Mouse (Mus musculus): ENCODE measurements around the gene Adam1b. TPM values are rescaled to one million over a fixed set of nuclear protein-coding genes. Genes with fewer than 3 reads are reported as not detected.
"Not testable (repeated sequence)": the region's sequence is repeated elsewhere in the genome, so short reads cannot be mapped to it uniquely, and the experiment has no call there.

Adam1b gene
- polyA plus RNA-seq, 1 experiment from 2014 or later = not detected

DNA sequence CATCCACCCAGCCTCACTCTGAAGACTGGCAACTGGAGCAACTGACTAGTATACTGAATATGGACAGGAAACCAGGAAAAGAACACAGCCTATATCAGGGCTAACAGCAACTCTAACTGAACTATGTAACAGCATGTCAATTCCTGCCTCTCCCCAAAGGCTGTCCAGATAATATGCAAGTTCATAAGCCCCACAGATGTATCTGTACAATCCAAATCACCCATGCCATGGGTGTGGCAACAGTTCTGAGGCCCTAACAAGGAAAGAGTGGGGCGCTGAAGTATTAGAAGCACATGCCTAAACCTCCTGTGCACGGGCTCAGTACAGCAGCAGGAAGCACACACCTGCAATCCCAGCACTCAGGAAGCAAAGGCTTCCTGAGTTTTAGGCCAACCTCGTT lies 31.9 kb upstream of the Adam1b start:
- WGBS = 95% methylated on average over 3 of the region's 3 CpGs
- Histone ChIP-seq H3K9me3 (no peaks in the 10 kb centered on the region), H3K27me3 (replicated peaks) (no peaks in the 10 kb centered on the region), H3K9ac (no peak overlapping the region), H3K27ac (no peak overlapping the region), H3K36me3 (peaks cover 73% of the 10 kb centered on the region), H3K4me2 (replicated peaks) (no peak overlapping the region), H3K4me3 (no peak overlapping the region), H3K4me1 (no peaks in the 10 kb centered on the region)
- no peak for ATAC-seq (ENCODE audit: low FRiP score, low read depth)

DNA sequence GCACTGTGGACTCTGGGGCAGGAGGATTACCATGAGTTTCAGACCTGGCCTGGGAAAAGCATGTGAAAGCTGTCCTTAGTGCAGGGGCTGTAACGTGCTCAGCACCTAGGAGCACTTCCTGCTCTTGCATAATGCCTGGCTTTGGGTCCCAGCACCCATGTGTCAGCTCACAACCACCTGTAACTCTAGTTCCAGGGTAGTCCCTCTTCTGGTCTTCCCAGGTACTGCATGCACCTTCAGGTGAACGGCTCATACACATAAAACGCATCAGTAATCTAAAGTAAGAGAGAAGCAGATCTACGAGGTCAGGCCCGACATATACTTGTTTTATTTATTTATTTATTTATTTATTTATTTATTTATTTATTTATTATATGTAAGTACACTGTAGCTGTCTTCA lies 31.3 kb upstream of the Adam1b start:
- Histone ChIP-seq H3K27me3 (replicated peaks) (no peaks in the 10 kb centered on the region), H3K9ac (no peak overlapping the region), H3K4me1 (no peaks in the 10 kb centered on the region), H3K27ac (no peak overlapping the region), H3K4me3 (no peak overlapping the region), H3K9me3 (no peaks in the 10 kb centered on the region), H3K4me2 (replicated peaks) (no peak overlapping the region), H3K36me3 (peaks cover 79% of the 10 kb centered on the region)
- 96% methylated on average over 5 of the region's 5 CpGs for WGBS
- no peak for ATAC-seq (ENCODE audit: low FRiP score, low read depth)

DNA sequence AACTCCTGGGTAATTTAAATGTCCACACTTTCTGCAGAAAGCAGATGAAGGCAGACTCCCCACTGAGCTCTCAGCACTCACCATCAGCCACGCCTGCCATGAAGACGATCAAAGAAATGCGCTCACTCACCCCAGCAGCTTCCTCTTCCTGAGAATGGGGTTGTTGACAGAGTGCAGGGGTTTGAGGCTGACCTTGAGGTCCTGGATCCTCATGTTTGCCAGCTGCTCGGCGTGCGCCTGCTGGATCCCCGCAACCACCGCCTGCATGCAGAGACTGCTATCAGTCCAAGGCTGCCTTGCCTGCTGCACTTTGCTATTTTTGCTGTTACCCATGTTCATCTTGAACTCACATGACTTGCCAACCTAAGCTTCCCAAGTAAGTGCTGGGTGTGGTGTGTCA lies 23.7 kb upstream of the Adam1b start:
- Histone ChIP-seq H3K27ac (no peak overlapping the region), H3K9me3 (no peaks in the 10 kb centered on the region), H3K9ac (no peak overlapping the region), H3K4me1 (no peaks in the 10 kb centered on the region), H3K4me2 (replicated peaks) (no peak overlapping the region), H3K4me3 (no peak overlapping the region), H3K27me3 (replicated peaks) (no peaks in the 10 kb centered on the region), H3K36me3 (peaks cover 80% of the 10 kb centered on the region)
- 81% methylated on average over 8 of the region's 8 CpGs for WGBS
- ATAC-seq (ENCODE audit: low FRiP score, low read depth) = no peak

DNA sequence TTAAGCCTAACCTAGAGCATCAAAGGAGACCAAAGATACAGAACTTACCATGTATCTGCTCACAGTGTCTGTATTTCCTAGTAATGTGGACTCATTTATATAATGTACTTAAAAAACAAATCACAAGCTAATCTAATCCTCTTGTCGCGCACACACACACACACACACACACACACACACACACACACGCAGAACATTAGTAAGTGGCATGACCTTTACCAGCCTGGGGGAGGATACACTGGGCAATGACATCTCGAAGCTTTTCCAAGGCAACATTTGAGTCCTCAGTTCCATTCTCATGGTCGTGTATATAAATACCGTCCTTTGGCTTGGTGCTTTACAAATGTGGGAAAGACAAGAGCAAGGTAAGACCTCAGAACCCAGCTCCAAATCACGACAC lies 23.3 kb upstream of the Adam1b start:
- 90% methylated on average over 7 of the region's 7 CpGs for WGBS
- no peaks in the 10 kb centered on the region for H3K27me3 ChIP-seq (replicated peaks)
- no peak overlapping the region for H3K4me3 ChIP-seq
- H3K4me2 ChIP-seq (replicated peaks) = no peak overlapping the region
- H3K27ac ChIP-seq = no peak overlapping the region
- peaks cover 81% of the 10 kb centered on the region for H3K36me3 ChIP-seq
- no peaks in the 10 kb centered on the region for H3K4me1 ChIP-seq
- no peak overlapping the region for H3K9ac ChIP-seq
- H3K9me3 ChIP-seq = no peaks in the 10 kb centered on the region
- ATAC-seq (ENCODE audit: low FRiP score, low read depth) = no peak

DNA sequence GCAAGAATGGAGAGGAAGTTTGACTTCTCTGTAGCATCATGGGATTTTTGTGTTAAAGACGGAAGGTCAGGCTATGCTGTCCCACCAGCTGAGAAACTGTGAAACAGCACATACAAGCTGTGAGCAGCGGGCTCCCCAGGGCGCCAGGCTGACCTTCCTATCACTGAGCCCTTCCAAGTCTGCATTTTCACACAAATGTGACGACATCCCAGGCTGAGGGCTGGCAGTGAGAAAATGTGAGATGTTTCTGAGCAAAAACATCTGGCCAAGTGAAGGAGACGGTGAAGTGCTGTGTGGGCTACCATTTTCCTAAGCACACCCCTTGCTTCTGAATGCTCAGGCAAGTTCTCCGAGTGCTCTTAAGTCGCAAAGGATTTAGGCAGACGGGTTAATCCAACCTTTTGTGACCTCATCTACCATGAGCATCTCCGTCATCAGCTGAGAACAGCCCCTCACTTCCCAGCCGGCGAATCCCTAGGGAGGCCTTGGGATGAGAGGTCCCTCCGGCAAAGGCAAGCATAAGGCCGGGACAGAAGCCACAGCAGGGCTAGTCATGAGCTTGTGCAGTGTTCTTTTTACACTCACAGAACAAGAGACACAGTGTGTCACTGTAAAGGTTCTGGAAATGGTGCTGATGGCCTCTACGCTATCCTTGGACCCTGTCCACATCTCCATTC lies 22.7 kb upstream of the Adam1b start:
- no peak for ATAC-seq (ENCODE audit: low FRiP score, low read depth)
- no peak overlapping the region for H3K4me3 ChIP-seq
- H3K36me3 ChIP-seq = peaks cover 81% of the 10 kb centered on the region
- H3K9ac ChIP-seq = no peak overlapping the region
- no peak overlapping the region for H3K4me2 ChIP-seq (replicated peaks)
- no peak overlapping the region for H3K27ac ChIP-seq
- WGBS = 93% methylated on average over 14 of the region's 14 CpGs
- H3K27me3 ChIP-seq (replicated peaks) = no peaks in the 10 kb centered on the region
- no peaks in the 10 kb centered on the region for H3K4me1 ChIP-seq
- no peaks in the 10 kb centered on the region for H3K9me3 ChIP-seq

DNA sequence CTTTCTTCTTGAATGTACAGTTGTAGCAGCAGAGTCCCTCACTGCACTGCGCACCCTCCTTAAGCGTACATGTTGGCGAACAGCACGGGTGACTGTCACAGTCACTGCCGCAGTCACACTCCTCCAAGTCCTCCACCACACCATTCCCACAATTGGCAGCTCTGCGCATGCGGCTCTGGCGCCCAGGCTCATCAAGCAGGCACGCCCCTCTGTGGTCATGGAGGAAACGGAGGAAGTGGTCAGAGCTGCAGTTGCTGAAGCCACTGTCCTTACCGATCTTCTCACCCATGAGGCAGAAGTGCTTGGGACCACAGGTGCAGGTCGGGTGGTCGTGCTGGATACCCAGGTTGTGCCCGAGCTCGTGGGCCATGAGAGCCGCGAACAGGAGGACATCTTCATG lies 16.5 kb upstream of the Adam1b start:
- H3K27me3 ChIP-seq (replicated peaks); H3K9me3 ChIP-seq; H3K4me3 ChIP-seq; ATAC-seq (ENCODE audit: low FRiP score, low read depth); H3K27ac ChIP-seq; H3K4me2 ChIP-seq (replicated peaks); H3K9ac ChIP-seq; H3K4me1 ChIP-seq: not testable (repeated sequence)
- H3K36me3 ChIP-seq = peaks cover 47% of the 10 kb centered on the region
- 94% methylated on average over 11 of the region's 17 CpGs for WGBS

DNA sequence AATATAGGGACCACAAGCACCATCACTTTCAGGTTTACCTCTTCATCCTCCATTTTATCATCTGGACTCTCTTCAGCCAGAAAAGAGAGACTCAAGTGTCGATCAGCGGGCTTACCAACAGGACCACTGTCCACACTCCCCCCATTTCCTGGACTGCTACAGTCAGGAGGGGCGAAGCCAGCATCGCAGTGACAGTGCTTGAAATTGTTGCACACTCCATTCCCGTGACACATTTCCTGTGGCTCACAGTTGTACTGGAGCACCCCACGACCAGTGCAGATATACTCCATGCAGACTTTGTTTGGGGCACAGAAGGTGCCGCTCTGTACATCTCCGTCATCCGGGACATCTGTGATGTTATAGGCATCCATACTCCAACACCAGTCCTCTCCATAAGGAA lies 15.7 kb upstream of the Adam1b start:
- no peak for ATAC-seq (ENCODE audit: low FRiP score, low read depth)
- Histone ChIP-seq H3K27ac (no peak overlapping the region), H3K27me3 (replicated peaks) (no peaks in the 10 kb centered on the region), H3K4me2 (replicated peaks) (no peak overlapping the region), H3K36me3 (peaks cover 39% of the 10 kb centered on the region), H3K4me1 (no peaks in the 10 kb centered on the region), H3K4me3 (no peak overlapping the region), H3K9ac (no peak overlapping the region), H3K9me3 (no peaks in the 10 kb centered on the region)
- 93% methylated on average over 9 of the region's 9 CpGs for WGBS

DNA sequence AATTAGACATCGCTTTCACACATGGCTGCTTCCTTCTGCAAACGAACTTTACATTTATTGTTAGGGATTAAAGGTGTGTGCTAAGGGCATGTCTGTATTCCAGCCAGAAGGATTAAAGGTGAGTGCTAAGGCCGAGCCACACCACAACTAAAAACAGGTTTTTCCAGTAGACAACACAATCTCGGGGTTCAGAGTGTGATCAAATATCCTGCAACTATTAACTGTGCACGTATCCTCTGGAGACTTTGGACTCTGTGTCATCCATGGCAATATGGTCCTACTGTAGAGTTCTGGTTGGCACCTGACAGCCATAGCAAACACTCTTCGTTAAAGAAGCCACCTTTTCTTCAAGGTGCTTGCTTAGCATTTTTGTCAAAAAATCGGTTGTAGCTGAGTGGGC lies 6.8 kb upstream of the Adam1b start:
- no peak overlapping the region for H3K4me3 ChIP-seq
- H3K4me1 ChIP-seq = no peaks in the 10 kb centered on the region
- no peaks in the 10 kb centered on the region for H3K27me3 ChIP-seq (replicated peaks)
- no peak overlapping the region for H3K4me2 ChIP-seq (replicated peaks)
- 87% methylated on average over 7 of the region's 7 CpGs for WGBS
- no peak for ATAC-seq (ENCODE audit: low FRiP score, low read depth)
- H3K36me3 ChIP-seq = no peaks in the 10 kb centered on the region
- H3K9me3 ChIP-seq = no peaks in the 10 kb centered on the region
- H3K9ac ChIP-seq = no peak overlapping the region
- no peak overlapping the region for H3K27ac ChIP-seq

DNA sequence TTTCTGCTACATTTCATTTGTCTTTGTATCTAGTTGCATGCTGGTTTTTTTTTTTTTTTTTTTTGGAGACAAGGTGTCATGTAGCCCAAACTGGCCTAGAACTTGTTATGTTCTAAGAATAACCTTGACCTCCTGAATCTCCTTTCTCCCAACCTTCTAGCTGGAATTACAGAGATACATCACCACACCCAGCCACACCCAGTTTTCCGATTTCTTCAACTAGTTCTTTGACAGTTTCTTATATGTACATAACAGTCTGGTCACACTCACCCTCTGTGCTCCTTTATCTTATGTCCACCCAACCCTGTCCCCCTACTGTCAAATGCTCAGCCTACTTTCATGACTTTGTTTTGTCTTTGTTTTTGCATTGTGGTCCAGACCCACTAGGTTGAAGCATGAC lies 3.6 kb upstream of the Adam1b start:
- H3K9me3 ChIP-seq = no peaks in the 10 kb centered on the region
- WGBS = 96% methylated on average over 1 of the region's 1 CpGs
- H3K4me1 ChIP-seq = no peaks in the 10 kb centered on the region
- H3K36me3 ChIP-seq = no peaks in the 10 kb centered on the region
- H3K4me3 ChIP-seq = no peak overlapping the region
- no peak overlapping the region for H3K4me2 ChIP-seq (replicated peaks)
- H3K9ac ChIP-seq = no peak overlapping the region
- H3K27me3 ChIP-seq (replicated peaks) = no peaks in the 10 kb centered on the region
- no peak for ATAC-seq (ENCODE audit: low FRiP score, low read depth)
- H3K27ac ChIP-seq = no peak overlapping the region

DNA sequence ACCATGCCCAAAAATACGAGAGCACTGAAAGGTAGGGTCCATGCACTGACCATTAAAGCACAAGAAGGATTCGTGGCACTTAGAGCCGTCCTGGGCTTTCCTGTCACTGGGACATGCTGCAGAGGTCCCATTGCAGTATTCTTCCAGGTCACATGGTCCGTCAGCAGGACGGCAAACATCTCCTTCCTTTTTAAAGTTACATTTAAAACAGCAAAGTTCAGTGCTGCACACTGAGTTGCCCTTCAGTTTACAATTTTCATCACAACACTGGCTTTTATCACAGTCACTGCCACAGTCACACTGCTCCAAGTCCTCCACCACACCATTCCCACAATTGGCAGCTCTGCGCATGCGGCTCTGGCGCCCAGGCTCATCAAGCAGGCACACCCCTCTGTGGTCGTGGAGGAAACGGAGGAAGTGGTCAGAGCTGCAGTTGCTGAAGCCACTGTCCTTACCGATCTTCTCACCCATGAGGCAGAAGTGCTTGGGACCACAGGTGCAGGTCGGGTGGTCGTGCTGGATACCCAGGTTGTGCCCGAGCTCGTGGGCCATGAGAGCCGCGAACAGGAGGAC lies 1.7 kb downstream of the Adam1b start:
- not testable (repeated sequence) for H3K27ac ChIP-seq; H3K36me3 ChIP-seq; H3K9ac ChIP-seq; H3K9me3 ChIP-seq; H3K27me3 ChIP-seq (replicated peaks); ATAC-seq (ENCODE audit: low FRiP score, low read depth); H3K4me2 ChIP-seq (replicated peaks); H3K4me3 ChIP-seq; H3K4me1 ChIP-seq
- 77% methylated on average over 11 of the region's 17 CpGs for WGBS

DNA sequence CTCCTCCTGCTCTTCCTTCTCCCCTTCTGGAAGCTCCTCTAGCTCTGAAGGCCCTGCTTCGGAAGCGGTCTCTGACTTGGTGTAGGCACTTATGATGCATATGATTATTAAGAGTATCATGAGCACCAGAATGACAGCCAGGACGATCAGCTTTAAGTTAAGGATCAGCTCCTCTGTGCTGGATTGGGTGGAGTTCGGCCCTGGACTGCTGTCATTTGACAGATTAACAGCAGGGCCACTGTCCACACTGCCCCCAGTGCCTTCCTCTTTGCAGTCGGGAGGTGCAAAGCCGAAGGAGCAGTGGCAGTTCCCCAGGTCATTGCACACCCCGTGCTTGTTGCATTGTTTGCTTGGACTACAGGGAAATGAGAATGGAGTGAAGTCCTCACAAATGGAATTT lies 2.5 kb downstream of the Adam1b start:
- WGBS = 74% methylated on average over 7 of the region's 7 CpGs
- no peak overlapping the region for H3K27ac ChIP-seq
- no peak overlapping the region for H3K4me3 ChIP-seq

DNA sequence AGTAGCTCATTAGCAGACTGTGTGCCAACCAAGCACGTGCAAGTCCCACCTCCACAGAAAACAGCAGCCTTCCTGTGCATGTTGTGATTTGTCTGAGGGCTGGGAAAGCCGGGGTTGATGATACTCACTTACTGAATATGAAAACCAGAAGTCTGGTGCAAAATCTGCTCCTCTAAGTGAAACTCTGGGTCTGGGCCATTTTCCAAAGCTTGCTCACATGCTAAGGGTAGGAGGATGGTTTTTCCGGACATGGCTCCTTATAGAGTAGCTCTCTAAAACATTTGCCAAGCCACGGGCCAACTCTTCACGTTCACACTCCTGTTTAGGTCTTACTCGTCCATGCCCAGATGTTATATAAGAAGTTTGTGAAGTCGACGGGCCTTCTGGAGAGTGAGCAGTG lies 9.9 kb downstream of the Adam1b start:
- no peak overlapping the region for H3K4me3 ChIP-seq
- H3K4me1 ChIP-seq = no peaks in the 10 kb centered on the region
- no peaks in the 10 kb centered on the region for H3K36me3 ChIP-seq
- H3K9ac ChIP-seq = no peak overlapping the region
- H3K27me3 ChIP-seq (replicated peaks) = no peaks in the 10 kb centered on the region
- WGBS = 78% methylated on average over 8 of the region's 8 CpGs
- no peak overlapping the region for H3K27ac ChIP-seq
- no peak for ATAC-seq (ENCODE audit: low FRiP score, low read depth)
- no peak overlapping the region for H3K4me2 ChIP-seq (replicated peaks)
- no peaks in the 10 kb centered on the region for H3K9me3 ChIP-seq

More for the DNA sequence above, 2.5 kb downstream of the Adam1b start:
- Histone ChIP-seq H3K9me3 (no peaks in the 10 kb centered on the region), H3K9ac (no peak overlapping the region), H3K27me3 (replicated peaks) (no peaks in the 10 kb centered on the region), H3K4me1 (no peaks in the 10 kb centered on the region), H3K4me2 (replicated peaks) (no peak overlapping the region), H3K36me3 (no peaks in the 10 kb centered on the region)
- no peak for ATAC-seq (ENCODE audit: low FRiP score, low read depth)

DNA sequence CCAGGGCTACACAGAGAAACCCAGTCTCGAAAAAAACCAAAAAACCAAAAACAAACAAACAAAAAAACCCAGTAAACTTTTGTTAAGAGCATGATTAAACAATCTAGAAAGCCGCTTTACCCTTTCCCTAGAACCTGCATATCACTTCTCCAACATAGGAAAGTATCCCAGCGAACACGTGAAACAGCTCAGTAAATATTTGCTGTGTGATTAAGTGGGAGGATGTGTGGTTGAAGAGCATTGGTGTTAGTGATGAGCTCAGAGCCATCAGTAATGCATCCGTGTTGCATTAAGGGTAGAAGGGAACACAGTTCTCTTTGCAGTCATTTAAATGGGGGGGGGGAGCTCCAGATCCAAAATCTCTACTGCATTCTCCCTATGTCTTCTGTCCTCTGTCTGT lies 18.4 kb downstream of the Adam1b start:
- Histone ChIP-seq H3K27me3 (replicated peaks) (no peaks in the 10 kb centered on the region), H3K4me1 (no peaks in the 10 kb centered on the region), H3K4me3 (no peak overlapping the region), H3K27ac (no peak overlapping the region), H3K9me3 (no peaks in the 10 kb centered on the region), H3K36me3 (no peaks in the 10 kb centered on the region), H3K9ac (no peak overlapping the region), H3K4me2 (replicated peaks) (no peak overlapping the region)
- ATAC-seq (ENCODE audit: low FRiP score, low read depth) = no peak
- WGBS = 79% methylated on average over 5 of the region's 5 CpGs

All from neural tube, embryonic 12.5 days (tissue).